Mouse (Mus musculus) gastrocnemius, adult 2 months (tissue): ENCODE data around the gene Mki67. TPM values are rescaled to one million over a fixed set of nuclear protein-coding genes. Genes with fewer than 3 reads are reported as not detected.

Source experiments
- DNase-seq: peaks from one replicate; pipeline ENCODE4 v3.0.0; 2022
- H3K27ac ChIP-seq: fragments of 200-600 bp; 2 replicates; pipeline ENCODE4 v1.8.1; 2022; ENCODE audit warnings: mild to moderate bottlenecking
- H3K4me3 ChIP-seq: fragments of 200-600 bp; 2 replicates; pipeline ENCODE4 v1.8.1; 2022; ENCODE audit warnings: mild to moderate bottlenecking, moderate library complexity
- CTCF ChIP-seq: fragments of 200-600 bp; IDR thresholded peaks from 2 replicates; pipeline ENCODE4 v1.8.1; 2022; ENCODE audit warnings: antibody characterized with exemption, mild to moderate bottlenecking, moderate library complexity
- intact Hi-C: fragments of 180-260 bp; cut with DNase I; formaldehyde crosslinking; loops from one replicate; pipeline ENCODE4 v1.15.1; 2025
- total RNA-seq, 2 experiments: library from RNA; stranded (reverse); gene quantifications; 2 replicates each; pipeline ENCODE4 v1.2.3; 2021

The Mki67 gene
- total RNA-seq, 2 experiments from 2014 or later = 0.08 TPM; not detected in 1

DNA sequence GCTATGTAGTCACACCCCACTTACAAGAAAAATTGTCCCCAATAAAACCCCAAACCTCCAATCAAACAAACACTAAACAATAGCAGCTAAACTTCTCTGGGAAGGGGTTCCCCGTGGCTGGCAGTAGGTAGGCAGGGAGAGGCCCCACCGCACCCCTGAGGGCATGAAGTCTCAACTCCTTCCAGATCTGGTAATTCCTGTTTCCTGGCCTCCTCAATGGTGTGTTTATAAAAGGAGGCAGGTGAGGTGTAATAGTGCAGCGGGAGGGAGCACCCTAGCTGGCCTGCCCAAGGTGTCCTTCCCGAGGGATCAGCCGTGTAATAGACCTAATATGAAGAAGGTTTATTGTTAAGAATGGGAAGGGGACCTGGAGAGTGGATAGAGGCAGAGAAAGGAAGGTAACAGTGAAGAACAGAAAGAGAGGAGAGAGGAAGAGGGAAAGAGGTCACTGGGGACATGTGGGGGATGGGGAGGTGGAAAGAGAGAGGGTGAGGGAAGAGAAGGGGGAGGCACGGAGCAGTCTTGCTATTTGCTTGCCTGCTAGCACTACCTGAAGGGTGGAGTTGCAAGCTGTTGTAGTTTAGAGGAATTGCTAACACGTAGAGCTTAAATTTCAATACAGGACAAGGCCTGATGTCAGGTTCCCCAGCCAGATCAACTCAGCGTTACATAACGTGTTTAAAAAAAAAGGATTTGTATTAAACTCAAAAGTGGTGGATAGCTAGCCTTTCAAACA, 18.9 kb upstream of the Mki67 start:
- H3K27ac ChIP-seq = peak overlapping the region; percentile 43

DNA sequence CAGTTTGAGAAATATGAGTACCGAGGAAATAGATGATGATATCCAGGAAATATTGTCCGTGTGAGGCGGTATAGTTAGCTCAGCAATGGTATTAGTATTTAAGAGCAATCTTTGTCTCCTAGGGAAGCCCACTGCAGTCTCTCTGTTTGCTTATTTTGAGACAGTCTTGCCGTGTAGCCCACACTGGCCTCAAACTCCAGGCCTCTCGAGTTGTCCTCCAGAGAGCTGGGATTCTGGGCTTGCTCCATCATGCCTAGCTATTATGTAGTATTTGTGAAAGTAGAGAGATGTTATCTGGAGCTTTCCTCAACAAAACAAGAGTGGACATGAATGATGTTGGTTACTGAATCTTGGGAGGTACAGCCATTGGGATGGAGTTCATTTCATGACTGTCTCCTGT, 18.2 kb upstream of the Mki67 start:
- DNase-seq = no peak
- TF ChIP-seq CTCF = no peak
- H3K27ac ChIP-seq = no peak overlapping the region
- H3K4me3 ChIP-seq = no peak overlapping the region
- intact Hi-C loops = loop anchor here (10.0 kb wide), 1 partner anchor 200 kb away; the partner anchor contains the start of gene Ptpre

More for the DNA sequence above, 18.9 kb upstream of the Mki67 start:
- DNase-seq = no peak
- TF ChIP-seq CTCF = no peak
- H3K4me3 ChIP-seq = peak overlapping the region; percentile 72
- intact Hi-C loops = loop anchor here (5.0 to 10.0 kb wide), 2 partner anchors 53 to 200 kb away; partner anchors contain the start of gene Ptpre

GRCm38 (mm10) chr7:135728038-135728437, 11.9 kb upstream of the Mki67 start:
- no peak for TF ChIP-seq CTCF
- intact Hi-C loops = no loop called here
- Histone ChIP-seq H3K27ac (no peak overlapping the region), H3K4me3 (no peak overlapping the region)
- no peak for DNase-seq

- H3K27ac ChIP-seq = no peak overlapping the region
- no peak for TF ChIP-seq CTCF
- intact Hi-C loops = no loop called here
- no peak for DNase-seq
- no peak overlapping the region for H3K4me3 ChIP-seq
Measured at GRCm38 (mm10) chr7:135726707-135727106, 10.5 kb upstream of the Mki67 start.

DNA sequence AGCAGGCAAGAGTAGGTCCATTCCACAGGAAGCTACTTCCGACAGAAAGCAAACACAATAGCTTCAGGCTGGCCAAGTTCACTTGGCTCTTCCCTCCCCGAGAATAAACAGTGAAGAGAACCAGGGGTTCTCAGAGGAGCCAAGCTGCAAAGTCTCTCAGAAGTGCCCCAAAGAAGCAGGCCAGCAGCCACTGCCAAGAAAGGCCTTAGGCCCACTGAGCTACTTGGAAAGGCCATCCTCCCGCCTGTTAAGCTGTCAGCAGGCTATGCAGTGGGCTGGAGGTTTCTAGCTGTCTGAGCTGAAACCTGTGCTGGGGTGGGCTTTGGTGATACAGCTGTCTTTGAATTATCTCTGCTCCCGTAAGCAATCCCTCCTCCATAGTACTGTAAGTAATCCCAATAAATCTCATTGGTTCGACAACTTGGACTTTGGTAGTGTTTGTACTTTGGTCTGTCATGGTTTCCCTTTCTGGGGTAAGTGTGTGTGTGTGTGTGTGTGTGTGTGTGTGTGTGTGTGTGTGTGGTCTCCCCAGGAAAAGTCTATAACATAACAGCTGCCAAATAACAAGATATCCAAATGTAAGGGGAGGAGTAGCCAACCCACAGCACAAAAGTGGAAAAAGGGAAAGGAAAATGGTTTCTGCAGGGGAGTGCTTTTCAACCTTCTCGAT, 7.6 kb upstream of the Mki67 start:
- Histone ChIP-seq H3K27ac (no peak overlapping the region), H3K4me3 (no peak overlapping the region)
- TF ChIP-seq CTCF = no peak
- intact Hi-C loops = no loop called here
- no peak for DNase-seq

DNA sequence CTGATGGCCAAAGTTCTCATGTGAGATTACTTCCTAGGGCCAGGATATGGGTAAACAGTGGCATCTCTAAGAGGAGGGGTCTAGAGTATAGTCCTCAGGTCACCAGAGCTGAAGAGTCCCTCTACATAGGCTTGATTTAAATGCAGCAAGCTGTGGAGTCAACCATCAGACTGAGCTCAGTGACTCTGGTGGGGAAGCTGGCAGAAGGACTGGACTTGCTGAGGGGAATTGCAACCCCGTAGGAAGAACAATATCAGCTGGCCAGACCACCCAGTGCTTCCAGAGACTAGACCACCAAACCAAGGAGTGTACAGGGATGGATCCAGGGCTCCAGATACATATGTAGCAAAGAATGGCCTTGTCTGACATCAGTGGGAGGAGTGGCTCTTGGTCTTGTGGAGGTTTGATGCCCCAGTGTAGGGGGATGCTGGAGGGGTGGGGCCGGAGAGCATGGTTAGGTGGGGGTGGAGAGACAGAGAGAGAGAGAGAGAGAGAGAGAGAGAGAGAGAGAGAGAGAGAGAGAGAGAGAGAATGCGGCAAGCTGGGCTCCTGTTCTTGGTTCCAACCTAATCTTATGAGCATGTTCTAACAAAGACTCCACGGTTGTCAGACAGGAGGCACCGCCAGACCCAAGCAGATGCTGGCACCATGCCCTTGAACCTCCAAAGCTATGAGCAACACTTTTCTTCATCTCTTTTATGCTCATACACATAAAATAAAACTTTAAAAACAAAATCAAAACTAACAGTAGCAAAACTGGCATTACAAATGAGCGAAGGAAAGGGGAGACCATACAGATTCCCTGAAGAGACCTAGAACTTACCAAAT, 6.1 kb upstream of the Mki67 start:
- TF ChIP-seq CTCF = no peak
- intact Hi-C loops = no loop called here

GRCm38 (mm10) chr7:135721436-135721992, 5.4 kb upstream of the Mki67 start:
- TF ChIP-seq CTCF = no peak
- no peak overlapping the region for H3K27ac ChIP-seq
- H3K4me3 ChIP-seq = no peak overlapping the region
- no peak for DNase-seq
- intact Hi-C loops = no loop called here

More for the DNA sequence above, 6.1 kb upstream of the Mki67 start:
- no peak for DNase-seq
- H3K27ac ChIP-seq = no peak overlapping the region
- no peak overlapping the region for H3K4me3 ChIP-seq

- no peak for TF ChIP-seq CTCF
- DNase-seq = no peak
- intact Hi-C loops = no loop called here
- H3K27ac ChIP-seq = peak overlapping the region; percentile 79
- H3K4me3 ChIP-seq = peak overlapping the region; percentile 94
Measured at GRCm38 (mm10) chr7:135716968-135717557, 902 bp upstream of the Mki67 start.

GRCm38 (mm10) chr7:135716445-135716877, 300 bp upstream of the Mki67 start:
- TF ChIP-seq CTCF = no peak
- peak overlapping the region; percentile 79 for H3K27ac ChIP-seq

DNA sequence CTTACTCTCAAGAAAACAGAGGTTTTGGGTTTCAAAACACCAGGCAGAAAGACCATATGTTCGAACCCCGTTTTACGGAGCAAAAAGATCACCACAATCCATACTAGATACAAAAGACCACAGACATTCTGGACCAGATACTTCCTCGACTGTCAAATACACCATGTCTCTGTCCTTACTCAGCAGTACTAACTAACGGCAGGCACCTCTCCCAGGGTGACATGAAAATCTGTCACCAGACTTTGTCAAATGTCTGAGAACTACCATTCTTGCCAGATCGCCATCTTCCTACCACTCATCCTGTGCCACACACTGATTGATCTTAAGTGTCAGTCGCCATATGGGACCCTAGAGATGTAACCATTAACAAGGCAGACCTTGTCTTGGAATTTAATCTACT, 995 bp downstream of the Mki67 start:
- intact Hi-C loops = no loop called here
- no peak for DNase-seq
- Histone ChIP-seq H3K27ac (no peak overlapping the region), H3K4me3 (peak overlapping the region; percentile 94)
- TF ChIP-seq CTCF = no peak

More at GRCm38 (mm10) chr7:135716445-135716877, 300 bp upstream of the Mki67 start:
- DNase-seq = peak; percentile 93
- intact Hi-C loops = no loop called here
- peak overlapping the region; percentile 94 for H3K4me3 ChIP-seq

DNA sequence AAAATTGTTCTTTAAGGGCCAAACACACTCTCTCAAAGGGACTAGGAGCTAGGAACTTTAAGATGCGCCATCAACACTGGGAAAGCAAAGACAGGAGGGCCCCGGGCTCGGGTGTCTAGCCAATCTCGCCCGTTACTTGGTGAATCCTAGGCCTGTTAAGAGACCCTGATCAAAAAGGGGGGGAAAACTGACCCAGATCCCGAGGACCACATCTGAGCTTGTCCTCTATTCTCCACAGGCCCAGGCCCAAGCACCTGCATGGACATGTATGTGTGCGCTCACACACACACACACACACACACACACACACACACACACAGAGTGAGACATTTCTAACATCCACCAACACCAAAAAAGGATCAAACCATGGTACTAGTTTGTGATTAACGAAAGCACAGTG, 2.8 kb downstream of the Mki67 start:
- DNase-seq = no peak
- Histone ChIP-seq H3K27ac (no peak overlapping the region), H3K4me3 (no peak overlapping the region)
- no peak for TF ChIP-seq CTCF
- intact Hi-C loops = no loop called here

GRCm38 (mm10) chr7:135712534-135712933, 3.6 kb downstream of the Mki67 start:
- no peak overlapping the region for H3K4me3 ChIP-seq
- TF ChIP-seq CTCF = no peak
- intact Hi-C loops = no loop called here
- no peak overlapping the region for H3K27ac ChIP-seq
- DNase-seq = no peak
